Comparison of ENCODE assay signal across 8 mouse cellular contexts in the genomic region with DNA sequence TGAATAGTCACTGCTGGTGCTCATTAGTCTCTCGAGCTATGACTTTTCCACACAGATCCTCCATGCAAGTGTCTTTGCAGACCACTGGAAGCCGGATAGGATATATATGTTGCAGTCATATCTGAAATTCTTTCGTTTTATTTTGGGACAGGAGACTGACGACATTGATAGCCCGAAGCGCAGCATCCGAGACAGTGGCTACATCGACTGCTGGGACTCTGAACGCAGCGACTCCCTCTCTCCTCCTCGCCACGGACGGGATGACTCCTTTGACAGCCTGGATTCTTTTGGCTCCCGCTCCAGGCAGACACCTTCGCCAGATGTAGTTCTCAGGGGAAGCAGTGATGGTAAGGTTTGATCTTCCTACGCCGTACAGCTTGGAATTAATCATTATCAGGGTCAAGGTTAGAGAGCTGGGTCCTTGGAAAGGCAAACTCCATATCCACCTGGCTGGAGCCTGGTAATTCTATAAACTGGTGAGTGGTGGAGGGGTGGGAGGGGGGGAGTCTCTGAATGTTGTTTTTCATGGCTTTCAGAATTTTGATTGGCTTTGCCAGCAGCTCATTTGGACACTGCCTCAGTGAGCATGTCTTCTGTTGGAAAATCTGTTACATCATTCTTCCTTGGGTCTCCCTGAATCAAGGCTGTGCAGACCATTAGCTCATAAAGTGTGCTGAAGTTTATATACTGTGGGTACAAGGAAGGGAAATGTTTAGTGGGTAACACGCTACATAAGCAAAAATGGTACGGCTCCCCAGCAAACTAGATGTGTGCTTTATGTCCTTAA.
DNase-seq lines count a peak whose midpoint lies in the region; ATAC-seq and TF ChIP-seq lines count a peak whose summit lies in the region.
"Had no signal": no experiment of that assay in that cellular context is flagged by ENCODE, and none has a peak within 500 bp of the region (broad histone marks: within the 10 kb centered on the region; RNA-seq: fewer than 3 reads in every experiment).

No protein-coding gene starts in this region.

- DNase-seq in left cerebral cortex, adult 2 months (ENCODE audit: extremely low spot score in 1 of 2, low spot score in 2 of 2), result no peak
- no peak for DNase-seq in left cerebral cortex, postnatal 36 days (ENCODE audit: low spot score in 2 of 2)
- no peak for DNase-seq in kidney, postnatal 0 days (ENCODE audit: low spot score)
- DNase-seq in ovary, postnatal 10 days (ENCODE audit: low spot score), result no peak
- DNase-seq in frontal cortex, postnatal 25 days (ENCODE audit: low spot score in 2 of 2), result no peak
- DNase-seq: cerebellum, adult 11 months had no signal

- no peaks in the 10 kb centered on the region for H3K27me3 ChIP-seq in forebrain, embryonic 12.5 days
- no peaks in the 10 kb centered on the region for H3K27me3 ChIP-seq in kidney, postnatal 0 days (ENCODE audit: insufficient read depth, low read length)
- no peaks in the 10 kb centered on the region for H3K27me3 ChIP-seq in neural tube, embryonic 15.5 days (replicated peaks)

- no peak for ATAC-seq in forebrain, embryonic 12.5 days (ENCODE audit: low FRiP score)
- ATAC-seq in kidney, postnatal 0 days (replicated peaks; ENCODE audit: low FRiP score, low read depth), result no peak
- no peak for ATAC-seq in neural tube, embryonic 15.5 days (ENCODE audit: low FRiP score)

- H3K4me3 ChIP-seq in left cerebral cortex, adult 2 months, result peak overlapping the region; percentile 33
- H3K4me3 ChIP-seq in forebrain, embryonic 12.5 days (replicated peaks), result no peak overlapping the region
- no peak overlapping the region for H3K4me3 ChIP-seq in kidney, postnatal 0 days (replicated peaks; ENCODE audit: low read depth, low read length)
- H3K4me3 ChIP-seq in neural tube, embryonic 15.5 days (replicated peaks), result peak overlapping the region; percentile 25

- intact Hi-C loops in left cerebral cortex, adult 2 months (cut with DNase I), result no loop called here
- intact Hi-C loops in left cerebral cortex, postnatal 36 days (cut with DNase I), result no loop called here

- peaks cover 27% of the 10 kb centered on the region for H3K4me1 ChIP-seq in forebrain, embryonic 12.5 days
- H3K4me1 ChIP-seq in kidney, postnatal 0 days (replicated peaks; ENCODE audit: insufficient read depth, low read length), result no peaks in the 10 kb centered on the region
- H3K4me1 ChIP-seq in neural tube, embryonic 15.5 days, result peaks cover 30% of the 10 kb centered on the region

- 66% methylated on average over 19 of the region's 19 CpGs for WGBS in forebrain, embryonic 12.5 days
- WGBS in kidney, postnatal 0 days, result 50% methylated on average over 19 of the region's 19 CpGs
- 45% methylated on average over 19 of the region's 19 CpGs for WGBS in neural tube, embryonic 15.5 days

- no peak for TF ChIP-seq CTCF in left cerebral cortex, adult 2 months (IDR thresholded peaks at IDR 0.05)
- no peak for TF ChIP-seq CTCF in kidney, postnatal 0 days (IDR thresholded peaks at IDR 0.05; ENCODE audit: low read depth)

- H3K27ac ChIP-seq in left cerebral cortex, adult 2 months, result peak overlapping the region; percentile 72
- peak overlapping the region; percentile 63 for H3K27ac ChIP-seq in forebrain, embryonic 12.5 days
- H3K27ac ChIP-seq in kidney, postnatal 0 days, result no peak overlapping the region
- H3K27ac ChIP-seq in neural tube, embryonic 15.5 days (replicated peaks), result peak overlapping the region; percentile 62; the same call in 1 of the 2 replicates

- 0 out of 2 replicates have a peak overlapping the region, but pooled peaks have one; percentile 17 for H3K9ac ChIP-seq in forebrain, embryonic 12.5 days
- no peak overlapping the region for H3K9ac ChIP-seq in kidney, postnatal 0 days (ENCODE audit: low read depth, low read length)
- no peak overlapping the region for H3K9ac ChIP-seq in neural tube, embryonic 15.5 days (replicated peaks)

- peak overlapping the region; percentile 51 for H3K4me2 ChIP-seq in forebrain, embryonic 12.5 days
- peak overlapping the region; percentile 28 for H3K4me2 ChIP-seq in kidney, postnatal 0 days (ENCODE audit: low read length)
- peak overlapping the region; percentile 54 for H3K4me2 ChIP-seq in neural tube, embryonic 15.5 days

- H3K9me3 ChIP-seq in forebrain, embryonic 12.5 days, result no peaks in the 10 kb centered on the region
- no peaks in the 10 kb centered on the region for H3K9me3 ChIP-seq in kidney, postnatal 0 days (replicated peaks; ENCODE audit: low read length)
- no peaks in the 10 kb centered on the region for H3K9me3 ChIP-seq in neural tube, embryonic 15.5 days (replicated peaks)

- no peaks in the 10 kb centered on the region for H3K36me3 ChIP-seq in forebrain, embryonic 12.5 days (replicated peaks)
- H3K36me3 ChIP-seq in kidney, postnatal 0 days (ENCODE audit: insufficient read depth, low read length), result no peaks in the 10 kb centered on the region
- no peaks in the 10 kb centered on the region for H3K36me3 ChIP-seq in neural tube, embryonic 15.5 days

Comparison
In these comparisons a context has a peak if more than half of its experiments do, and no peak if none do; other contexts are left out.
1. H3K4me3 ChIP-seq: peak in left cerebral cortex, adult 2 months (single experiment) and neural tube, embryonic 15.5 days (single experiment); none in forebrain, embryonic 12.5 days (single experiment) and kidney, postnatal 0 days (single experiment).
2. Peak in every context shown above with its lines, with median percentiles within 50 percentile points of each other: H3K4me2 ChIP-seq.